Mouse (Mus musculus) midbrain, postnatal 0 days (tissue): Measurements from ENCODE around the gene Gpr18. TPM values are rescaled to one million over a fixed set of nuclear protein-coding genes. Genes with fewer than 3 reads are reported as not detected.

ENCODE experiments used
- ATAC-seq: fragments of 200-750 bp; cut with Nextera tagmentation; 2 replicates; pipeline ENCODE4 v1.8.0; 2017; ENCODE audit warnings: moderate number of reproducible peaks, mild to moderate bottlenecking, moderate TSS enrichment, moderate library complexity; ENCODE audit not compliant: low FRiP score
- DNase-seq: peaks from one replicate; pipeline ENCODE4 v3.0.0-alpha.2; 2015; ENCODE audit warnings: low spot score
- H3K27ac ChIP-seq: fragments of 300-500 bp; sonication (generic); 2 replicates; pipeline ENCODE4 v1.5.1; 2014; ENCODE audit warnings: low read depth, mild to moderate bottlenecking, low read length, mixed read lengths
- H3K27me3 ChIP-seq: fragments of 300-500 bp; sonication (generic); 2 replicates; pipeline ENCODE4 v1.6.1; 2014; ENCODE audit warnings: low read length, control low read depth, mixed read lengths; ENCODE audit not compliant: insufficient read depth
- H3K36me3 ChIP-seq: fragments of 300-500 bp; sonication (generic); 2 replicates; pipeline ENCODE4 v1.6.1; 2014; ENCODE audit warnings: low read length, control low read depth, mixed read lengths; ENCODE audit not compliant: insufficient read depth
- H3K4me1 ChIP-seq: fragments of 300-500 bp; sonication (generic); 2 replicates; pipeline ENCODE4 v1.6.1; 2014; ENCODE audit warnings: mild to moderate bottlenecking, control low read depth, antibody characterized with exemption, low read length, mixed read lengths; ENCODE audit not compliant: insufficient read depth
- H3K4me2 ChIP-seq: fragments of 300-500 bp; sonication (generic); 2 replicates; pipeline ENCODE4 v1.6.1; 2014; ENCODE audit warnings: low read depth, mild to moderate bottlenecking, low read length, mixed read lengths; ENCODE audit not compliant: poor library complexity, severe bottlenecking
- H3K4me3 ChIP-seq: fragments of 300-500 bp; sonication (generic); 2 replicates; pipeline ENCODE4 v1.5.1; 2014; ENCODE audit warnings: low read depth, mild to moderate bottlenecking, low read length, moderate library complexity
- H3K9ac ChIP-seq: fragments of 300-500 bp; sonication (generic); replicated peaks from 2 replicates; pipeline ENCODE4 v1.6.1; 2014; ENCODE audit warnings: mild to moderate bottlenecking, low read length, moderate library complexity, mixed read lengths; ENCODE audit not compliant: poor library complexity, severe bottlenecking
- H3K9me3 ChIP-seq: fragments of 300-500 bp; sonication (generic); 2 replicates; pipeline ENCODE4 v1.6.1; 2016; ENCODE audit warnings: low read length, control low read depth
- CTCF ChIP-seq: IDR thresholded peaks from 2 replicates; pipeline ENCODE4 v1.5.1; 2016; ENCODE audit warnings: antibody characterized with exemption, mild to moderate bottlenecking
- WGBS: fragments of 180-500 bp; shearing (Covaris S2); extraction: QIAGEN DNeasy Blood & Tissue Kit; methylation state at CpG from one replicate; pipeline ENCODE4 v1.1.7; 2014; 5-methylcytosine and 5-hydroxymethylcytosine counted together
- polyA plus RNA-seq: library from polyadenylated mRNA; unstranded; fragments of >200 nt; fragmentation: Nextera tagmentation; extraction: Ambion mirVana; gene quantifications from 2 replicates; pipeline ENCODE4 v1.2.1, GENCODE M21; 2015
- total RNA-seq: library from RNA; depleted of rRNA; stranded (reverse); fragments of >200 nt; gene quantifications from 2 replicates; pipeline ENCODE4 v1.2.3, GENCODE M21; 2014

The Gpr18 gene
- total and polyA plus RNA-seq, 2 experiments from 2014 or later, result 0.10 TPM; not detected in 1

DNA sequence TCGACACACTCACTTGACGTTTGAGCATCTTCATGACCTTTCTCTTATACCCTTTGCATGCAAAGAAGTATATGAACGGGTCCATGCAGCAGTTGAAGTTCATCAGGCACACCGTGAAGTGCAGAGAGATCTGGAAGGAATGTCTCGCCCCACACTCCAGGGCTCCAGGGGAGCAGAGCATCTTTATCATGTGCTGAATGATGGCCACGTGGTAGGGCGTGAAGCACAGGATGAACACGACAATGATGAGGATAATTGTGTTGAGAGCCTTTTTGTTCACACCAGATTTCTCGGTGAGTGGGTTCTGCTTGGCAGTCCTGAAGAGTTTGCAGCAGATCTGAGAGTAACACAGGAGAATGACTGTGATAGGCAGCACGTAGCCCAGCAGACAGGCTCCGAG, 38.5 kb upstream of the Gpr18 start:
- no peak for ATAC-seq
- 95% methylated on average over 11 of the region's 11 CpGs for WGBS
- Histone ChIP-seq H3K4me1 (no peaks in the 10 kb centered on the region), H3K4me2 (no peak overlapping the region), H3K27me3 (no peaks in the 10 kb centered on the region), H3K9ac (no peak overlapping the region), H3K4me3 (no peak overlapping the region), H3K36me3 (peaks cover 3% of the 10 kb centered on the region; the same call in 1 of the 2 replicates), H3K9me3 (no peaks in the 10 kb centered on the region), H3K27ac (no peak overlapping the region)
- DNase-seq, result no peak
- no peak for TF ChIP-seq CTCF

DNA sequence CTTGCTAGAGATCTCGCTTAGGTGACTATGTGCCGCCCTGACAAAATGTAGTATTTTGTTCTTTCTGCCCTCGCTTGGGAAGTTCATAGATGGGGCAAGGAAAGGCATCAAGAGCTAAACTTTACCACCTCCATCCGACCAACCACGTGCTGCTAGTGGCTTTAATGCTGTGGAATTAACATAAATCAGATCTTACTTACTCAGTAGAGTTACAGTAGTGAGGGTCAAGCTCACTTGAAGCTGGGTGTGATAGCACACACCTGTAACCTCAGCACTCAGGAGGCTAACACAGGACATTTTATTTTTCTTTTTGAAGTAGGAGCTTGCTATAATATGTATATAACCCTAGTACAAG, 36.4 kb upstream of the Gpr18 start:
- TF ChIP-seq CTCF, result no peak
- 93% methylated on average over 5 of the region's 5 CpGs for WGBS

DNA sequence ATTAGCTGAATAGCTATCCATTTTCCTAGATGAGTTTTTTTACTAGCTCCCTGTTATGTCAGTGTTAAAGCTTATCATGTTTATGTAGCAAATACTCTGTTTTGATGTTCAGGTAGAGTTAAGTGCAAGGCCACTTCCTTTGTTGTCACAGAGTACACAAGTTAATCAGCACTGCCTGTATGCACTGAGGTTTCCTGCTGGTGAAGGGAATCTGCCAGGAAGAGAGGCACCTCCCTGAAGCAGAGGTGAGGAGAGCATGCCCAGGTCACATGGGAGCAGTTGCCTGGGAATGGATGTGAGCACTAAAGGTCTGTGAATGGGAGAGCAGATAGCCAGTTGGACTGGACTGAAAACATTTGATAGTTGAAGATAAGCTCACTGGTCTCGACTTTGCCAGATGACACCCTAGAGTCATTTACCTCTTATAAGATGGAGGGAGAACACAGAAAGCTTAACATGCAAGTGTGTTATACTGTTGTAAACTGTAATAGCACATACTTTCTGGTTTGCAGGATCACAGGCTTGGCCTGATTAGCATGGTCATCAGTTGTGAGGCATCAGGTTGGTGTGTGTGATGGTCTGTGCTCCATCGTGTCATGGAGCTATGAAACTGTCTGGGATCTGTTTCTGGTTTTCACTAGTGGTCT, 35.9 kb upstream of the Gpr18 start:
- H3K27me3 ChIP-seq, result no peaks in the 10 kb centered on the region
- DNase-seq, result no peak
- no peak overlapping the region for H3K4me2 ChIP-seq
- TF ChIP-seq CTCF, result no peak
- H3K27ac ChIP-seq, result no peak overlapping the region
- ATAC-seq, result no peak
- no peaks in the 10 kb centered on the region for H3K4me1 ChIP-seq
- no peak overlapping the region for H3K9ac ChIP-seq
- no peak overlapping the region for H3K4me3 ChIP-seq
- H3K36me3 ChIP-seq, result peaks cover 3% of the 10 kb centered on the region; the same call in 1 of the 2 replicates
- H3K9me3 ChIP-seq, result no peaks in the 10 kb centered on the region
- WGBS, result 94% methylated on average over 2 of the region's 2 CpGs

More for the DNA sequence above, 36.4 kb upstream of the Gpr18 start:
- Histone ChIP-seq H3K4me2 (no peak overlapping the region), H3K27ac (no peak overlapping the region), H3K9ac (no peak overlapping the region), H3K9me3 (no peaks in the 10 kb centered on the region), H3K4me3 (no peak overlapping the region), H3K4me1 (no peaks in the 10 kb centered on the region), H3K36me3 (peaks cover 3% of the 10 kb centered on the region; the same call in 1 of the 2 replicates), H3K27me3 (no peaks in the 10 kb centered on the region)
- ATAC-seq (no peak), DNase-seq (no peak)

DNA sequence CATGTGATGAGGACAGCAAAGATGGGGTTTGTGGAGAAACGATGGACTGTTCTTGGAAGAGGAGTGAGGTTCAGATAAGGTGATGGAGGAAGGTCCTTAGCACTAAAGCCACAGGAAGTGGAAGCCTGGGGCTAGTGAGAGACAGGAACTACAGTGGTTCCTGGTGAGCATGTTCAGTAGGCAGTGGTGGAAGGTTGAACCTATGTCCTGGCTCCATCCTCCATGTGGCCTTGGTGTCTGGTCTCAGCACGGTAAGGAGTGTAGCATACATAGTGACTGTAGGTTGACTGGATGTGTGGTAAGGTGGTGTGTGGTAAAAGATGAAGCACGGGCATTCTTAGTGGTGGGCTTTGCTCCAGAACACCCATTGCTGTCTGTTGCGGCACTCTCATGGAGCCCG, 34.3 kb upstream of the Gpr18 start:
- no peak for ATAC-seq
- H3K4me1 ChIP-seq, result no peaks in the 10 kb centered on the region
- H3K4me3 ChIP-seq, result no peak overlapping the region
- no peak overlapping the region for H3K4me2 ChIP-seq
- H3K27ac ChIP-seq, result no peak overlapping the region
- H3K9me3 ChIP-seq, result no peaks in the 10 kb centered on the region
- WGBS, result 98% methylated on average over 5 of the region's 5 CpGs
- no peaks in the 10 kb centered on the region for H3K27me3 ChIP-seq
- no peak for TF ChIP-seq CTCF
- DNase-seq, result no peak
- peaks cover 3% of the 10 kb centered on the region; the same call in 1 of the 2 replicates for H3K36me3 ChIP-seq
- H3K9ac ChIP-seq, result no peak overlapping the region

DNA sequence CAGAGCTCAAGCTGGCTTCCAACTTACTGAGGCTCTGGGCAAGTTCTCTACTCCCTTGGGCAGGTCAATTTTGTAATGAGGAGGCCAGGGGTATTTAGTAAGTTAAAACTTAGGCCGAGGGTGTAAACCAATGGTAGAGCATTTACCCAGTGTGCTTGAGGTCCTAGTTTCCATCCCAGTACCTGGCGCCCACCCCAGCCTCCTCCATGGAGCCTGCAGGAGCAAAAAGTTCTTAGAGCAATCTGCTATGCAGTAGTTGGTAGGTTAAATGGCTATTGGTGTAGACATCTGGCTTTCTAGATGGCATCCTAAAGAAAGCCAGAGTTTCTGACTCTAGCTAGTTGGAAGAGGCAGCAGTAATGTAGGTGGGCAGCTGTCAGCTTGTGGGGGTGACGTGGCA, 33.9 kb upstream of the Gpr18 start:
- no peaks in the 10 kb centered on the region for H3K36me3 ChIP-seq

DNA sequence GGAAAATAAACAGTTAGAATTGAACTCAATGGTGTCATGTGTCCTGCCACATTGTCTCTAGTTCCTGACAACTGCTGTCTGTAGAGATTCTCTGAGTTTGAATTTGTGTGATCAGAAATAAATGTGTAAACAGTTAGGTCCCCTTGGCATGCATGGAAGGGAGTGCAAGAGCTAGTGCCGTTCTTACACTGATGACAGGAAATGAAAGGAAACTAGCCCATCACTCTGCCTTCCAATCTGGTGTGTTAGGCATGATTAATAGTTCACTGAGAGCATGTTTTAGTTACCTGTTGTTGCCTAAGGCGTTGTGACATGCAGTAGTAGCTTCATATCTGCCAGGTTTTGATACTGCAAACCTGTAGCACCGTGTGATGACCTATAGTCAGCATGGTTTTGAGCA, 32.4 kb upstream of the Gpr18 start:
- TF ChIP-seq CTCF, result no peak
- Histone ChIP-seq H3K4me3 (no peak overlapping the region), H3K36me3 (no peaks in the 10 kb centered on the region), H3K27me3 (no peaks in the 10 kb centered on the region), H3K4me1 (no peaks in the 10 kb centered on the region), H3K4me2 (no peak overlapping the region), H3K9me3 (no peaks in the 10 kb centered on the region), H3K27ac (no peak overlapping the region), H3K9ac (no peak overlapping the region)
- DNase-seq (no peak), ATAC-seq (no peak)
- 89% methylated on average over 3 of the region's 3 CpGs for WGBS

More for the DNA sequence above, 33.9 kb upstream of the Gpr18 start:
- ATAC-seq, result no peak
- DNase-seq, result no peak
- H3K27me3 ChIP-seq, result no peaks in the 10 kb centered on the region
- H3K27ac ChIP-seq, result no peak overlapping the region
- no peaks in the 10 kb centered on the region for H3K4me1 ChIP-seq
- no peak for TF ChIP-seq CTCF
- H3K9ac ChIP-seq, result no peak overlapping the region
- no peaks in the 10 kb centered on the region for H3K9me3 ChIP-seq
- 98% methylated on average over 3 of the region's 3 CpGs for WGBS
- H3K4me2 ChIP-seq, result no peak overlapping the region
- H3K4me3 ChIP-seq, result no peak overlapping the region
